In genomic region chr7:140125278-140126021, GRCm38 (mm10) we compare ENCODE assay signal across 8 mouse cellular contexts. TPM values are rescaled to one million over a fixed set of nuclear protein-coding genes. Genes with fewer than 3 reads are reported as not detected.
DNase-seq lines count a peak whose midpoint lies in the region; ATAC-seq and TF ChIP-seq lines count a peak whose summit lies in the region.

No protein-coding gene starts in this region.

- peak overlapping the region; percentile 88 for H3K9ac ChIP-seq in ES-E14 (ENCODE audit: insufficient read depth, low read depth, low read length, poor library complexity, severe bottlenecking)
- H3K9ac ChIP-seq in forebrain, embryonic 15.5 days (replicated peaks): peak overlapping the region; percentile 83
- H3K9ac ChIP-seq in neural tube, embryonic 14.5 days (replicated peaks; ENCODE audit: low read depth, low read length): peak overlapping the region; percentile 65

- H3K27ac ChIP-seq in ES-E14 (ENCODE audit: insufficient read depth, low read depth, low read length, poor library complexity, severe bottlenecking): no peak overlapping the region
- no peak overlapping the region for H3K27ac ChIP-seq in forebrain, embryonic 15.5 days (replicated peaks)
- no peak overlapping the region for H3K27ac ChIP-seq in neural tube, embryonic 14.5 days (ENCODE audit: low read depth, low read length)
- H3K27ac ChIP-seq in testis, adult 2 months (ENCODE audit: control insufficient read depth, insufficient read depth, low read depth, low read length): peak overlapping the region; percentile 47

- H3K4me1 ChIP-seq in ES-E14 (ENCODE audit: control insufficient read depth in 2 of 2, insufficient read depth in 2 of 2, low read length in 2 of 2, poor library complexity in 1 of 2): peaks cover 0 to 17% of the 10 kb centered on the region in 2 experiments; a peak in 1 of 4 replicates
- peaks cover 9% of the 10 kb centered on the region; the same call in 1 of the 2 replicates for H3K4me1 ChIP-seq in forebrain, embryonic 15.5 days
- H3K4me1 ChIP-seq in neural tube, embryonic 14.5 days (ENCODE audit: control insufficient read depth, insufficient read depth, low read length): no peaks in the 10 kb centered on the region
- H3K4me1 ChIP-seq in testis, adult 2 months (ENCODE audit: control insufficient read depth, insufficient read depth, low read length): peaks cover 11% of the 10 kb centered on the region

- peak overlapping the region; percentile 85 to 90 for H3K4me3 ChIP-seq in ES-E14 (ENCODE audit: insufficient read depth in 1 of 2, low read depth in 1 of 2, low read length in 2 of 2, poor library complexity in 1 of 2, severe bottlenecking in 1 of 2)
- H3K4me3 ChIP-seq in forebrain, embryonic 15.5 days: peak overlapping the region; percentile 91
- H3K4me3 ChIP-seq in neural tube, embryonic 14.5 days (ENCODE audit: low read depth, low read length): peak overlapping the region; percentile 58
- H3K4me3 ChIP-seq in testis, adult 2 months (ENCODE audit: control insufficient read depth, low read depth, low read length): peak overlapping the region; percentile 71

- peak overlapping the region; percentile 94 for H3K4me2 ChIP-seq in forebrain, embryonic 15.5 days (replicated peaks)
- H3K4me2 ChIP-seq in neural tube, embryonic 14.5 days (ENCODE audit: low read depth, low read length): peak overlapping the region; percentile 60

- no peaks in the 10 kb centered on the region for H3K9me3 ChIP-seq in ES-E14 (ENCODE audit: control insufficient read depth, insufficient read depth, low read depth, low read length)
- no peaks in the 10 kb centered on the region for H3K9me3 ChIP-seq in forebrain, embryonic 15.5 days
- no peaks in the 10 kb centered on the region for H3K9me3 ChIP-seq in neural tube, embryonic 14.5 days (ENCODE audit: control insufficient read depth, low read length)

- no peaks in the 10 kb centered on the region for H3K27me3 ChIP-seq in forebrain, embryonic 15.5 days
- no peaks in the 10 kb centered on the region for H3K27me3 ChIP-seq in neural tube, embryonic 14.5 days (ENCODE audit: control insufficient read depth, insufficient read depth, low read length)
- no peaks in the 10 kb centered on the region for H3K27me3 ChIP-seq in testis, adult 2 months (ENCODE audit: control insufficient read depth, insufficient read depth, low read length)

- WGBS in forebrain, embryonic 15.5 days: 2% methylated on average over 40 of the region's 40 CpGs
- 1% methylated on average over 40 of the region's 40 CpGs for WGBS in neural tube, embryonic 14.5 days

- in situ Hi-C loops in ES-E14 (cut with MboI; ENCODE audit: low sequenced_read_pairs in 2 of 2, unreplicated experiment in 2 of 2): no loop called here

- peak; percentile 92 for DNase-seq in ES-E14 (ENCODE audit: low read depth, low spot score)
- DNase-seq in cerebellum, adult 18-20 months: peak; percentile 93 to 97
- DNase-seq in heart, postnatal 25 days (ENCODE audit: low spot score): peak; percentile 90
- DNase-seq in layer of hippocampus, adult 18-20 months (ENCODE audit: low spot score in 2 of 2): peak; percentile 80 to 88
- peak; percentile 96 to 97 for DNase-seq in lung, adult 18-20 months

- intact Hi-C loops in heart, postnatal 25 days (cut with DNase I): no loop called here

- no peak for TF ChIP-seq CTCF in testis, adult 2 months (IDR thresholded peaks at IDR 0.05; ENCODE audit: control insufficient read depth, insufficient read depth, insufficient replicate concordance, low read depth, low read length)

- H3K36me3 ChIP-seq in ES-E14 (ENCODE audit: control insufficient read depth, insufficient read depth, low read length, poor library complexity, severe bottlenecking): peaks cover 1% of the 10 kb centered on the region; the same call in 1 of the 2 replicates
- no peaks in the 10 kb centered on the region for H3K36me3 ChIP-seq in forebrain, embryonic 15.5 days
- H3K36me3 ChIP-seq in neural tube, embryonic 14.5 days (ENCODE audit: control insufficient read depth, insufficient read depth, low read length): no peaks in the 10 kb centered on the region
- no peaks in the 10 kb centered on the region for H3K36me3 ChIP-seq in testis, adult 2 months (ENCODE audit: control insufficient read depth, insufficient read depth, low read length)

- TF ChIP-seq POLR2A in testis, adult 2 months (IDR thresholded peaks at IDR 0.05; ENCODE audit: control insufficient read depth, low read depth, low read length): 0 out of 2 replicates have a peak, but pooled peaks have one; percentile 48

- ATAC-seq in forebrain, embryonic 15.5 days (replicated peaks): peak; percentile 97
- ATAC-seq in neural tube, embryonic 14.5 days (ENCODE audit: low read depth): peak; percentile 96

TF ChIP-seq in ES-E14, 5 proteins besides CTCF, POLR2A, EP300 and RAD21:
- no peak for TF ChIP-seq HCFC1 (IDR thresholded peaks at IDR 0.05; ENCODE audit: borderline replicate concordance, insufficient read depth, low read length)
- TF ChIP-seq ZNF384 (IDR thresholded peaks at IDR 0.05; ENCODE audit: low read depth, low read length): no peak
- TF ChIP-seq MAFK (IDR thresholded peaks at IDR 0.05; ENCODE audit: insufficient read depth, low read depth, low read length): no peak
- TF ChIP-seq CHD2 (IDR thresholded peaks at IDR 0.05; ENCODE audit: low read depth, low read length): no peak
- TF ChIP-seq ZC3H11A (IDR thresholded peaks at IDR 0.05; ENCODE audit: borderline replicate concordance, low read depth, low read length): no peak

RNA-seq across cellular contexts. Expression of gene Echs1, which starts 9.2 kb away (rescaled TPM):
- 47.0 and 58.3 TPM in 2 replicates for total RNA-seq in ES-E14 (2012; rRNA removed)
- polyA plus RNA-seq in forebrain, embryonic 15.5 days (2015; fragmentation: Nextera tagmentation; extraction: Ambion mirVana): 112 and 120 TPM in 2 replicates
- total RNA-seq in heart, postnatal 25 days (2021): 100 to 1,000 TPM; 441 to 471 TPM
- 10 to 100 TPM; 63.7 to 66.6 TPM for total RNA-seq in layer of hippocampus, adult 18-20 months (2021)
- 129 and 132 TPM in 2 replicates for polyA plus RNA-seq in neural tube, embryonic 14.5 days (2014; fragmentation: Nextera tagmentation; extraction: Ambion mirVana)
- polyA plus RNA-seq in testis, adult 2 months (2012; rRNA removed): 22.0 and 24.2 TPM in 2 replicates

RNA-seq across cellular contexts. Expression of gene Paox, which starts 9.9 kb away (rescaled TPM):
- total RNA-seq in ES-E14 (2012; rRNA removed): 9.1 and 15.5 TPM in 2 replicates
- 7.5 and 8.6 TPM in 2 replicates for polyA plus RNA-seq in forebrain, embryonic 15.5 days (2015; fragmentation: Nextera tagmentation; extraction: Ambion mirVana)
- total RNA-seq in heart, postnatal 25 days (2021): 1 to 10 TPM; 3.5 to 3.7 TPM
- total RNA-seq in layer of hippocampus, adult 18-20 months (2021): 1 to 10 TPM; 4.7 to 5.2 TPM
- 9.2 and 9.9 TPM in 2 replicates for polyA plus RNA-seq in neural tube, embryonic 14.5 days (2014; fragmentation: Nextera tagmentation; extraction: Ambion mirVana)
- 3.0 and 4.2 TPM in 2 replicates for polyA plus RNA-seq in testis, adult 2 months (2012; rRNA removed)

RNA-seq across cellular contexts. Expression of gene Mtg1, which starts 11.9 kb away (rescaled TPM):
- total RNA-seq in ES-E14 (2012; rRNA removed): 21.0 and 23.0 TPM in 2 replicates
- polyA plus RNA-seq in forebrain, embryonic 15.5 days (2015; fragmentation: Nextera tagmentation; extraction: Ambion mirVana): 35.1 and 36.7 TPM in 2 replicates
- 10 to 100 TPM; 22.9 to 30.8 TPM for total RNA-seq in heart, postnatal 25 days (2021)
- total RNA-seq in layer of hippocampus, adult 18-20 months (2021): 10 to 100 TPM; 20.9 to 27.8 TPM
- 33.7 and 39.6 TPM in 2 replicates for polyA plus RNA-seq in neural tube, embryonic 14.5 days (2014; fragmentation: Nextera tagmentation; extraction: Ambion mirVana)
- polyA plus RNA-seq in testis, adult 2 months (2012; rRNA removed): 10.7 and 11.3 TPM in 2 replicates

RNA-seq across cellular contexts. Expression of gene Fuom, which starts 23.2 kb away (rescaled TPM):
- 6.6 and 11.9 TPM in 2 replicates for total RNA-seq in ES-E14 (2012; rRNA removed)
- 18.5 and 18.9 TPM in 2 replicates for polyA plus RNA-seq in forebrain, embryonic 15.5 days (2015; fragmentation: Nextera tagmentation; extraction: Ambion mirVana)
- 10 to 100 TPM; 80.9 to 84.0 TPM for total RNA-seq in heart, postnatal 25 days (2021)
- 10 to 100 TPM; 41.7 to 43.4 TPM for total RNA-seq in layer of hippocampus, adult 18-20 months (2021)
- 42.8 and 51.8 TPM in 2 replicates for polyA plus RNA-seq in neural tube, embryonic 14.5 days (2014; fragmentation: Nextera tagmentation; extraction: Ambion mirVana)
- polyA plus RNA-seq in testis, adult 2 months (2012; rRNA removed): 2.1 and 2.7 TPM in 2 replicates

RNA-seq across cellular contexts. Expression of gene Sprn, which starts 29.2 kb away (rescaled TPM):
- total RNA-seq in ES-E14 (2012; rRNA removed): 0.27 and 0.48 TPM in 2 replicates
- polyA plus RNA-seq in forebrain, embryonic 15.5 days (2015; fragmentation: Nextera tagmentation; extraction: Ambion mirVana): 15.2 and 15.7 TPM in 2 replicates
- total RNA-seq in heart, postnatal 25 days (2021): under 1 TPM; 0.36 to 0.84 TPM
- total RNA-seq in layer of hippocampus, adult 18-20 months (2021): 100 to 1,000 TPM; 151 to 156 TPM
- polyA plus RNA-seq in neural tube, embryonic 14.5 days (2014; fragmentation: Nextera tagmentation; extraction: Ambion mirVana): 16.2 and 17.3 TPM in 2 replicates
- polyA plus RNA-seq in testis, adult 2 months (2012; rRNA removed): 0.13 and 0.30 TPM in 2 replicates
